Mouse (Mus musculus): ENCODE data around the gene Hadhb.

Hadhb gene

DNA sequence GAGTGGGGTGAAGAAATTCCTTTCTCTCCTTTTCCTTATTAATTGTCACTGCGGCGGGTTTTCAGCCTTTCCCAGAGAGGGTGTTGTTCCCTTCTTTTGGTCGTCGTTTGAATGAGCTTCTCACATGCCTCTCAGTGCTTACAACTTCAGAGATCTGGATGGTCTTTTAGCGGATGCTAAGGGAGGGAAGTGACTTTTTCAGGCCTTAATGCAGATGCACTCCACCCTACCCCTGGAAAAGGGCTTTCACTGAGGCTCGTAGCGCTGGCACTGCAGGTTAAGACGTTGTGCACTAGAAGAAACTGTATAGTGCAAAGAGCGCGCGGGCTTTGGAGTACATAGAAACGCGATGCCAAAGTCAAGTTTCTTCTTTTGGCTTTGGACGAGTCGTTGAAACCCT is 78.0 kb downstream of the Hadhb start:
- DNase-seq (ENCODE audit: low read depth, low spot score) = no peak

DNA sequence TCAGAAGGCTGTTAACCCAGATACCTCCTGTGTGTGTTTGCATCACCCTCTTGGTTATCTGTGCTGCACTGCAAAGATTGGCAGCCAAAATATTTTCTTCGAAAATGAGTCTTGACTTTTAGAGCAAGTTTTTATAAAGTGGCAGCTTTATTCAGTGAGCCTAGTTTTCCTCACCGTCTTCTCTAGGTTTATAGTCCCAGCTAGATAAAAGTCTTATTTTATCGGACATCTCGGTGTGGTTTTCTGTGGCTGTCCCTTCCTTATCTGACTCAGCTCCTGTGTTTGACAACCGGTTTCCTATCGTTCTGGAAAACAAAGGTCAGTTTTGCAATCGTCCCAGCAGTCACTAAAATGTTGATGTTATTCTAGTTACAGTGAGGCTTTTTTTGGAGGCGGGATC is 78.9 kb downstream of the Hadhb start:
- no peak for DNase-seq (ENCODE audit: low read depth, low spot score)

Data from retina, adult 2 months (tissue).